Mouse (Mus musculus) heart, adult 18-20 months (tissue): ENCODE data around the gene Slc5a2. TPM values are rescaled to one million over a fixed set of nuclear protein-coding genes. Genes with fewer than 3 reads are reported as not detected.

Source experiments
- DNase-seq, 2 experiments: peaks; one replicate each; pipeline ENCODE4 v3.0.0; 2021 to 2022; ENCODE audit warnings: mixed read lengths in 1 of 2
- microRNA-seq, 2 experiments: library from miRNA; unstranded; fragments of <30 nt; microRNA quantifications; one replicate each; pipeline ENCODE4 v1.2.0; 2022
- total RNA-seq, 2 experiments: library from RNA; stranded (reverse); gene quantifications; 2 replicates each; pipeline ENCODE4 v1.2.3; 2021

Gene Slc5a2
- total RNA-seq, 2 experiments from 2014 or later: not detected

GRCm38 (mm10) chr7:128300952-128301351 lies 35.5 kb downstream of the Slc5a2 start:
- no peak for DNase-seq

GRCm38 (mm10) chr7:128302151-128302550 lies 36.7 kb downstream of the Slc5a2 start:
- no peak for DNase-seq

- no peak for DNase-seq
Observed at GRCm38 (mm10) chr7:128304198-128304597, 38.7 kb downstream of the Slc5a2 start.

GRCm38 (mm10) chr7:128304907-128305306 lies 39.5 kb downstream of the Slc5a2 start:
- DNase-seq: peak; percentile 54 to 55

GRCm38 (mm10) chr7:128307851-128308250 lies 42.4 kb downstream of the Slc5a2 start:
- no peak for DNase-seq

GRCm38 (mm10) chr7:128309216-128309615 lies 43.8 kb downstream of the Slc5a2 start:
- DNase-seq: no peak

GRCm38 (mm10) chr7:128309776-128310175 lies 44.3 kb downstream of the Slc5a2 start:
- DNase-seq: peak in 1 of 2 experiments; percentile 29

- peak; percentile 32 to 63 for DNase-seq
Observed at GRCm38 (mm10) chr7:128310229-128310688, 44.8 kb downstream of the Slc5a2 start.

GRCm38 (mm10) chr7:128311263-128311662 lies 45.8 kb downstream of the Slc5a2 start:
- DNase-seq: no peak

GRCm38 (mm10) chr7:128311811-128312210 lies 46.4 kb downstream of the Slc5a2 start:
- no peak for DNase-seq

- no peak for DNase-seq
Observed at GRCm38 (mm10) chr7:128312375-128313059, 47.1 kb downstream of the Slc5a2 start.

GRCm38 (mm10) chr7:128313601-128314000 lies 48.1 kb downstream of the Slc5a2 start:
- no peak for DNase-seq

GRCm38 (mm10) chr7:128314491-128314890 lies 49.0 kb downstream of the Slc5a2 start:
- no peak for DNase-seq

- no peak for DNase-seq
Observed at GRCm38 (mm10) chr7:128317011-128317410, 51.6 kb downstream of the Slc5a2 start.

GRCm38 (mm10) chr7:128319140-128319539 lies 53.7 kb downstream of the Slc5a2 start:
- no peak for DNase-seq

- DNase-seq: peak in 1 of 2 experiments; percentile 35
Observed at GRCm38 (mm10) chr7:128320219-128320816, 54.9 kb downstream of the Slc5a2 start.

GRCm38 (mm10) chr7:128321260-128321659 lies 55.8 kb downstream of the Slc5a2 start:
- DNase-seq: no peak

Small RNA genes lying within 50 kb of the gene (microRNA-seq; reads per million reads assigned to microRNA genes)
- gene Mir3103: 1.1 to 1.4 reads per million in 2 experiments

Other genes starting within 250 kb of the Slc5a2 start
- 1 to 10 TPM; 5.4 to 6.0 TPM for gene Itgam, start 203.0 kb upstream of the Slc5a2 start, total RNA-seq
- not detected for gene Gm49368, start 203.0 kb upstream of the Slc5a2 start, total RNA-seq
- gene Itgax, start 136.1 kb upstream of the Slc5a2 start, total RNA-seq: under 1 TPM; 0.30 to 0.51 TPM
- not detected for gene Itgad, start 111.3 kb upstream of the Slc5a2 start, total RNA-seq
- gene Cox6a2, start 59.3 kb upstream of the Slc5a2 start, total RNA-seq: 1,000 to 10,000 TPM; 2,762 to 2,913 TPM
- gene Armc5, start 28.3 kb upstream of the Slc5a2 start, total RNA-seq: 1 to 10 TPM; 7.4 to 8.6 TPM
- gene 9130023H24Rik, start 27.6 kb upstream of the Slc5a2 start, total RNA-seq: 1 to 10 TPM; 2.6 to 2.8 TPM
- gene Tgfb1i1, start 18.8 kb upstream of the Slc5a2 start, total RNA-seq: 10 to 100 TPM; 13.2 to 13.8 TPM
- gene BC017158, start 32.5 kb downstream of the Slc5a2 start, total RNA-seq: 1 to 10 TPM; 5.4 to 5.6 TPM
- gene Rgs10, start 153.1 kb downstream of the Slc5a2 start, total RNA-seq: 10 to 100 TPM; 10.8 to 13.4 TPM
- gene Tial1, start 196.1 kb downstream of the Slc5a2 start, total RNA-seq: 10 to 100 TPM; 40.1 to 43.4 TPM